Mouse (Mus musculus) hindlimb bud, embryonic 11.5 days (tissue): ENCODE data around the gene Tgif1.

Experiments used
- DNase-seq: peaks from one replicate; pipeline ENCODE4 v3.0.0-alpha.2; 2012; ENCODE audit warnings: low read depth, low spot score; ENCODE audit errors: extremely low spot score

Gene Tgif1

DNA sequence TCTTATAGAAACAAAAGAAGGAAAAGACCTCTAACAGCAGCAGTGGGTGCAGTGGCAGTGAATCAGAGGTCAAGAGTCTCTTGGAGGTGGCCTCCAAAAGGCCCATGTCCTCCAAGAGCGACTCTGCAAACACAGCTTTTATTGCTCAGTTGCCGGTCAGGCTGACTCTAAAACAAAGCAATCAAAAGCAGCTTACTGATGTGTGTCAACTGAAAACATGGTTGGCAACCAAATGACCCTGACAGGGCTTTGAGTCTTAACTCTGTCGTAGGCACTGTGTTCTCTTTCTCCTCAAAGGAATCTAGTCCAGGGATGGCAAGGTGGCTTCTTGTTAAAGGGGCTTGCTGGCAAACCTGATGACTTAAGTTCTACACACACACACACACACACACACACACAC, 43.6 kb downstream of the Tgif1 start:
- DNase-seq, result no peak

GRCm38 (mm10) chr17:70808837-70809236, 44.5 kb downstream of the Tgif1 start:
- DNase-seq, result no peak

- no peak for DNase-seq
Observed at GRCm38 (mm10) chr17:70807885-70808284, 45.5 kb downstream of the Tgif1 start.

DNA sequence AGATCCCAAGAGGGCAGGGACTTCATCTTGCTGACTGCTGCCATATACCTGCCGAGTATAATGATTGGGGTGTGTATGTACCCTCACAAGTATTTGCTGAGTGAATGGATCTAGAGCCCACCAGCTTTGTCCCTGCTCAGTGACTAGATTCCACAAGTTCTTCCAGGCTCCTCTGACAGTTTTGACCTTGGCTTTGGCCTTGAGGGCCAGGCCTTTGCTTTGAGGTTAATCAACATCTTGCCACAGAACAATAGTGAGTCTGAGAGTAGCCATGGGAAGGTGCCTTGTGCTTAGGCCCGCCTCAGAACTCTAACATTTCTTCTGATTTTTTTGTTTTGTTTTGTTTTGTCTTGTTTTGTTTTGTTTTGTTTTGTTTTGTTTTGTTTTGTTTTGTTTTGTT, 46.7 kb downstream of the Tgif1 start:
- no peak for DNase-seq

DNA sequence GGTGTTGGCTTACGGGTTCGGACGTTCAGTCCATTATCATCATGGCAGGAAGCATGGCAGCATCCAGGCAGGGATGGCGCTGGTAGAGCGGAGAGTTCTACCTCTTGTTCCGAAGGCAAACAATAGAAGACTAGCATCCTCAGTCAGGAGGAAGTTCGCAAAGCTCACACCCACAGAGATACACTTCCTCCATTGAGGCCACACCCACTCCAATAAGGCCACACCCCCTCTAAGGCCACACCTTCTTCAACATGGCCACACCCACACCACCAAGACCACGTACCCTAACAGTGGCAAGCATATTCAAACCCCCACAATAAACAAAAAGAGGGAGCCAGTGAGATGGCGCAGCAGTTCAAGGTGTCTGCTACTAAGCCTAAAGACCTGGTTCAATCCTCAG, 47.5 kb downstream of the Tgif1 start:
- no peak for DNase-seq

DNA sequence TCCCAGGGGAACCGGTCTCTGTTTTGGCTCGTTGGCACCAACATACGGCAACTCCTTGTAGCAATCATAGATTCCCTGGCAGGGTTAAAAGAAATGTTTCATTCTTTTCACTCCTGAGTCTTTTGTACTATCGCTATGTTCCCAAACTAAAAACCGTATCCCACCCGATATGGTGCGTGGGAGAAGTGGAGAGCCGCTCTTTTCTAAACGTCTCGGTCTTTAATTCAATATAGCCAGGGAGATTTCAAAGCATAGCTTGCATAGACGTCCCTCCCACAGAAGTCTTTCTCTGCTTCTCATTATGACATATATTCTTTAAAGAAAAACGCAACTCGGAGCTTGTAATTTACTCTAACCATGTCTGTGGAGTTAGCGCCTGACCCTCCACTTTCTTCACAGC, 51.3 kb downstream of the Tgif1 start:
- DNase-seq, result no peak

DNA sequence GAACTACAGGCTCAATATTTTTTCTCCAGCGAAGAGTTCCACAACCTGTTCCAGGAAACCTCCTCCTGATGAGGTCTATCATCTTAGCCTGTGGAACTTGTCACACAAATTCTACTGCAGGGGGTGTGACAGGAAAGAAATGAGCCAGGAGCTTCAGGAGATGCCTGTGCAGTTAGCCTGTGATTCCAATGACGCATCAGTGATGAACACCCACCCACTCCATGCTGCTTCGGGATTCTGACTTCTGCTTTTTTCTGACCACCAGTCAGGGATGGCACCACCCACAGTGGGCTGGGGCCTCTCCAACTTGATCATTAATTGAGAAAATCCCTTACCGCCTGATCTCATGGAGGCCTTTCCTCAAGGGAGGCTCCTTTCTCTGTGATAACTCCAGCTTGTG, 54.1 kb downstream of the Tgif1 start:
- no peak for DNase-seq

DNA sequence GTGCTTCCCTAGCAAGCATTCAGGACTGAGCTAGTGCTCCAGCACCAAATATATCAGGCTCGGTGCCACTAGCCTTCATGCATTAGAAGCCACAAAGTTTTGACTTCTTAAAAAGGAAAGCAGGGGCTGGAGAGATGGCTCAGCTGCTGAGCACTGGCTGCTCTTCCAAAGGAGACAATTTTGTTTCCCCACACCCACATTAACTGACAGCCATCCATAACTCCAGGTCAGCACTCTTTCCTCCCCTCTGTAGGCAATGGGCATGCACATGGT, 55.6 kb downstream of the Tgif1 start:
- DNase-seq, result no peak

DNA sequence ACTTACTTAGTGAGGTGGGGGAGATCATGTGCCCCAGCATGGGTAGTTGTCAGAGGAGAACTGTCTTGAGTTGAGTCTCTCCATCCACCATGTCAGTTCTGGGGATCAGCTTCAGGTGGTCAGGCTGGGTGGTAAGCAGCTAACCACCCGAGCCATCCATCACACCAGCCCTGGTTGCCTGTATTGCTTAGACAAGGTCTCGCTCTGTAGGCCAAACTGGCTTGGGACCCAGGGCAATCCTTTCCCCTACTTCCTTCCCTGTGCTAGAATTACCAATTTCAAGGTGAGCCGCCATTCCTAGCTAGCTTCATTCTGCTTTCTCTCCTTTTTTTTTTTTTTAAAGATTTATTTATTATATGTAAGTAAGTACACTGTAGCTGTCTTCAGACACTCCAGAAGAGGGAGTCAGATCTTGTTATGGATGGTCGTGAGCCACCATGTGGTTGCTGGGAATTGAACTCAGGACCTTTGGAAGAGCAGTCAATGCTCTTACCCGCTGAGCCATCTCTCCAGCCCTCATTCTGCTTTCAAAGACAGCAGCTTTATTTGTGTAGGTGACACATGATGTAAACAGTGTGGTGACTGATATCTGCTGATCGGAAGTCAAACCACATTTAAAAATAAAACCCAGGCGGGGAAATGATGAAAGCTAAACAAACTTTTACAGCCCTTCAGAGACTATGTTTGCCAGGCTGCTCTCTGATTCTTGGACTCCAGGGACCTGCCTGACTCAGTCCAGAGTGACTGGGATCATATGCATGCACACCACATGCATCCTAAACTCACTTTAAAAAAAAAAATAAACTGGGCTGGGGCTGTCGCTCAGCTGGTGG, 56.2 kb downstream of the Tgif1 start:
- DNase-seq, result no peak

DNA sequence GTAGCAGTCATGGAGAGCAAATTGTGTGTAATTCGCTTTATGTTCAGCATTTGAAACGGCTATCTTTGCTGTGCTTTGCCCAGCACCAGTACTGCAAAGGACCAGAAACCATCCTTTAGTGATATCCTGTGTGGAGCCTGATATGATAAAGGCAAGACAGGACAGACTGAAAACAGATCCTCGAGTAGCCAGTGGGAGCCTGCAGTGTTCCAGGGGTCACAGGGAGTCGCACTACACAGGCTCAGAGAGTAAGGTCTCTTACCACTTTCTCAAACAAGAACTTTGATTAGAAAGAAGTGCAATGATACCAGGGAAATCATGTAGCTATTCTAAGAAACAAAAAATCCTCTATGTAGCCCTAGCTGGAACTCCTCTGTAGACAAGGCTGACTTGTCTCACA, 58.1 kb downstream of the Tgif1 start:
- no peak for DNase-seq

DNA sequence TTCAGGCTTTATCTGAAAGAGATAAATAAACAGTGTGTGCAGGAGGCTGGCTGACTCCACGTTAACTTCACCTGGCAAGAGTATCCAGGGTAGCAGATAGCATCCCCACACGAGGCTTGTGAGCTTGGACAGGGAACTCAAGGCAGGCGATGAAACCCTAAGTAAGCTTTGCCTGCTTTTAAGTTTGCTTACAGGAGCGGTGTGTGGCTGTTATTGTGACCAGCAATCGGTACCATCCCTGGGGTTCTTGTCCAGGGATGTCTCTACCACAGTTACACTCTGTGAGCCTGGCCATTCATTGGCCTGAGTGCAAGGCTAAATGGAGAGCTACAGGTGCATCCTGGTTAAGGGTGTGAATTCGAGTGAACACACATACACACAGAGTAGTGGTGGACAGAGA, 58.6 kb downstream of the Tgif1 start:
- no peak for DNase-seq

- no peak for DNase-seq
Observed at GRCm38 (mm10) chr17:70794291-70794690, 59.1 kb downstream of the Tgif1 start.
